Mouse (Mus musculus) lung, adult 2 months (tissue): ENCODE data around the gene Cacna1a.

Experiments used
- CTCF ChIP-seq: fragments of 200-500 bp; IDR thresholded peaks from 2 replicates; pipeline ENCODE4 v1.5.1; 2011; ENCODE audit warnings: mild to moderate bottlenecking, low read length, control low read depth; ENCODE audit not compliant: insufficient read depth
- POLR2A ChIP-seq: fragments of 200-500 bp; IDR thresholded peaks from 2 replicates; pipeline ENCODE4 v1.6.1; 2011; ENCODE audit warnings: low read depth, mild to moderate bottlenecking, control low read depth, low read length, borderline replicate concordance; ENCODE audit errors: extremely low read depth

- TF ChIP-seq CTCF (no peak), POLR2A (no peak)
Observed at GRCm38 (mm10) chr8:84350960-84351359, 37.3 kb upstream of the Cacna1a start.
